Mouse (Mus musculus) cerebellum, adult 2 months (tissue): ENCODE results near the gene Hist1h2ak.

Experiments
- CTCF ChIP-seq: fragments of 200-500 bp; IDR thresholded peaks from 2 replicates; pipeline ENCODE4 v1.5.1; 2011; ENCODE audit warnings: low read depth, mild to moderate bottlenecking, control low read depth, low read length, moderate library complexity, borderline replicate concordance; ENCODE audit not compliant: insufficient read depth
- POLR2A ChIP-seq: fragments of 200-500 bp; IDR thresholded peaks from 2 replicates; pipeline ENCODE4 v1.6.1; 2011; ENCODE audit warnings: low read length, control low read depth, borderline replicate concordance; ENCODE audit not compliant: insufficient read depth

- TF ChIP-seq CTCF (no peak), POLR2A (no peak)
These were observed 41.9 kb downstream of the Hist1h2ak start for GRCm38 (mm10) chr13:21711698-21712097.
